Mouse (Mus musculus) testis, adult 2 months (tissue): ENCODE measurements around the gene Gm36210.

Experiments
- CTCF ChIP-seq: fragments of 200-500 bp; IDR thresholded peaks from 2 replicates; pipeline ENCODE4 v1.5.1; 2012; ENCODE audit warnings: low read depth, mild to moderate bottlenecking, inconsistent platforms, low read length, moderate library complexity; ENCODE audit not compliant: control insufficient read depth, insufficient read depth, insufficient replicate concordance
- POLR2A ChIP-seq: fragments of 200-500 bp; IDR thresholded peaks from 2 replicates; pipeline ENCODE4 v1.6.1; 2012; ENCODE audit warnings: low read depth, mild to moderate bottlenecking, inconsistent platforms, low read length, moderate library complexity; ENCODE audit not compliant: control insufficient read depth

DNA sequence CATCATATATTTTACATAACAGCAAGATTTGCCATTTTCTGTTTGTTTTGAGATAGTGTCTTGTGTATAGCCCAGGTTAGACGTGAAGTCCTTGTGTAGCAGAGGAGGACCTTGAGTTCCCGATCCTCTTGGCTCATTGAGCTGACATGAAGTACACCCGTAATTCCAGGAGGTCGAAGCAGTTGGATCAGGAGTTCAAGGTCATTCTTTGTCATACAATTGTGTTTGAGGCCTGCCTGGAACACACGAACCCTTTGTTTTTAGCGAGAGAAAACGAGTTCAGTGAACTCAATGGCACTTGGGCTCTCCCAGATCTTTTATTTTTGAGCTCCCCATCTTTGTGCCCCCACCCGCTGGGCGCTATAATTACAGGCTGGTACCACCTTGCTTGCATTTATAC is 3.9 kb downstream of the Gm36210 start:
- no peak for TF ChIP-seq POLR2A
- TF ChIP-seq CTCF, result no peak
